Mouse (Mus musculus) hindbrain, embryonic 11.5 days (tissue): ENCODE data around the gene Gm6096. TPM values are rescaled to one million over a fixed set of nuclear protein-coding genes. Genes with fewer than 3 reads are reported as not detected.

ENCODE experiments used
- polyA plus RNA-seq: library from polyadenylated mRNA; unstranded; fragments of >200 nt; fragmentation: Nextera tagmentation; extraction: Ambion mirVana; gene quantifications from 2 replicates; pipeline ENCODE4 v1.2.1, GENCODE M21; 2014

Gene Gm6096
- polyA plus RNA-seq, 1 experiment from 2014 or later, result 1.1 TPM

Other genes with a start within 250 kb of the Gm6096 start
- not detected in 2 replicates for gene Scgb2b27, start 237.1 kb upstream of the Gm6096 start, polyA plus RNA-seq
- not detected in 2 replicates for gene Scgb1b27, start 229.6 kb upstream of the Gm6096 start, polyA plus RNA-seq
- gene Scgb1b30, start 155.6 kb upstream of the Gm6096 start, polyA plus RNA-seq, result not detected in 2 replicates
- gene Wtip, start 117.8 kb upstream of the Gm6096 start, polyA plus RNA-seq, result 4.0 TPM in 2 replicates
- 256 and 268 TPM in 2 replicates for gene Uba2, start 81.4 kb upstream of the Gm6096 start, polyA plus RNA-seq
- gene Pdcd2l, start 54.4 kb upstream of the Gm6096 start, polyA plus RNA-seq, result 63.8 and 79.6 TPM in 2 replicates
- gene Gpi1, start 20.7 kb upstream of the Gm6096 start, polyA plus RNA-seq, result 267 and 282 TPM in 2 replicates
- gene 4931406P16Rik, start 62.5 kb downstream of the Gm6096 start, polyA plus RNA-seq, result 28.5 and 40.3 TPM in 2 replicates
- 67.8 and 68.1 TPM in 2 replicates for gene Lsm14a, start 142.3 kb downstream of the Gm6096 start, polyA plus RNA-seq